Mouse (Mus musculus) cerebellum, adult 18-20 months (tissue): ENCODE measurements around the gene Cers5.
"Not testable (repeated sequence)": the region's sequence is repeated elsewhere in the genome, so short reads cannot be mapped to it uniquely, and the experiment has no call there.

Experiments
- DNase-seq, 2 experiments: peaks; one replicate each; pipeline ENCODE4 v3.0.0; 2021

The Cers5 gene

GRCm38 (mm10) chr15:99787625-99788120, 15.0 kb upstream of the Cers5 start:
- no peak for DNase-seq

GRCm38 (mm10) chr15:99778677-99779335, 6.1 kb upstream of the Cers5 start:
- no peak for DNase-seq

- DNase-seq, result peak; percentile 28 to 56
Observed at GRCm38 (mm10) chr15:99778148-99778547, 5.5 kb upstream of the Cers5 start.

GRCm38 (mm10) chr15:99772925-99773324, 240 bp upstream of the Cers5 start:
- DNase-seq, result no peak

GRCm38 (mm10) chr15:99772277-99772880, 306 bp downstream of the Cers5 start:
- DNase-seq, result peak; percentile 81 to 84

- peak; percentile 16 to 62 for DNase-seq
Observed at GRCm38 (mm10) chr15:99771601-99772276, 946 bp downstream of the Cers5 start.

- DNase-seq, result no peak
Observed at GRCm38 (mm10) chr15:99771004-99771500, 1.6 kb downstream of the Cers5 start.

- DNase-seq, result no peak
Observed at GRCm38 (mm10) chr15:99768761-99769160, 3.9 kb downstream of the Cers5 start.

GRCm38 (mm10) chr15:99767467-99767866, 5.2 kb downstream of the Cers5 start:
- no peak for DNase-seq

- DNase-seq, result no peak
Observed at GRCm38 (mm10) chr15:99754204-99754603, 18.5 kb downstream of the Cers5 start.

- DNase-seq, result peak; percentile 31 to 32
Observed at GRCm38 (mm10) chr15:99740229-99740628, 32.5 kb downstream of the Cers5 start.

GRCm38 (mm10) chr15:99736675-99737074, 36.0 kb downstream of the Cers5 start:
- DNase-seq, result no peak

GRCm38 (mm10) chr15:99735631-99736030, 37.1 kb downstream of the Cers5 start:
- DNase-seq, result peak; percentile 99 to 100

- DNase-seq, result no peak
Observed at GRCm38 (mm10) chr15:99733186-99733585, 39.5 kb downstream of the Cers5 start.

GRCm38 (mm10) chr15:99731678-99732077, 41.0 kb downstream of the Cers5 start:
- no peak for DNase-seq

- DNase-seq, result no peak
Observed at GRCm38 (mm10) chr15:99731167-99731566, 41.5 kb downstream of the Cers5 start.

GRCm38 (mm10) chr15:99729056-99729783, 43.5 kb downstream of the Cers5 start:
- no peak for DNase-seq

GRCm38 (mm10) chr15:99728211-99728610, 44.5 kb downstream of the Cers5 start:
- DNase-seq, result no peak

GRCm38 (mm10) chr15:99727525-99727924, 45.2 kb downstream of the Cers5 start:
- DNase-seq, result no peak

GRCm38 (mm10) chr15:99727039-99727438, 45.6 kb downstream of the Cers5 start:
- not testable (repeated sequence) for DNase-seq

GRCm38 (mm10) chr15:99726549-99726948, 46.1 kb downstream of the Cers5 start:
- no peak for DNase-seq

- DNase-seq, result peak; percentile 96 to 97
Observed at GRCm38 (mm10) chr15:99725341-99726155, 47.1 kb downstream of the Cers5 start, which contains the start of gene Cox14. Gene Cox14, plus strand, starts transcription at chr15:99725618.
